Mouse (Mus musculus): Measurements from ENCODE around the gene Zfp467.

Gene Zfp467

GRCm38 (mm10) chr6:48445181-48446101, at the start of gene Zfp467:
Zfp467 (minus strand) TSS chr6:48445825.
- peak; percentile 65 for DNase-seq (ENCODE audit: low read depth)

- DNase-seq (ENCODE audit: low read depth) = no peak
Measured at GRCm38 (mm10) chr6:48493136-48493730, 47.6 kb upstream of the Zfp467 start.

- no peak for DNase-seq (ENCODE audit: low read depth)
Measured at GRCm38 (mm10) chr6:48491361-48491760, 45.7 kb upstream of the Zfp467 start.

GRCm38 (mm10) chr6:48489741-48490140, 44.1 kb upstream of the Zfp467 start:
- DNase-seq (ENCODE audit: low read depth) = no peak

- DNase-seq (ENCODE audit: low read depth) = peak; percentile 14
Measured at GRCm38 (mm10) chr6:48487747-48488725, 42.4 kb upstream of the Zfp467 start.

- no peak for DNase-seq (ENCODE audit: low read depth)
Measured at GRCm38 (mm10) chr6:48482501-48482900, 36.9 kb upstream of the Zfp467 start.

GRCm38 (mm10) chr6:48478446-48478845, 32.8 kb upstream of the Zfp467 start:
- no peak for DNase-seq (ENCODE audit: low read depth)

GRCm38 (mm10) chr6:48470739-48471138, 25.1 kb upstream of the Zfp467 start:
- no peak for DNase-seq (ENCODE audit: low read depth)

GRCm38 (mm10) chr6:48467490-48467889, 21.9 kb upstream of the Zfp467 start:
- DNase-seq (ENCODE audit: low read depth) = no peak

- DNase-seq (ENCODE audit: low read depth) = no peak
Measured at GRCm38 (mm10) chr6:48466715-48467114, 21.1 kb upstream of the Zfp467 start.

GRCm38 (mm10) chr6:48464966-48465679, 19.5 kb upstream of the Zfp467 start:
- no peak for DNase-seq (ENCODE audit: low read depth)

- DNase-seq (ENCODE audit: low read depth) = no peak
Measured at GRCm38 (mm10) chr6:48452771-48453170, 7.1 kb upstream of the Zfp467 start.

GRCm38 (mm10) chr6:48452151-48452550, 6.5 kb upstream of the Zfp467 start:
- DNase-seq (ENCODE audit: low read depth) = no peak

GRCm38 (mm10) chr6:48448527-48448926, 2.9 kb upstream of the Zfp467 start:
- DNase-seq (ENCODE audit: low read depth) = no peak

GRCm38 (mm10) chr6:48447929-48448328, 2.3 kb upstream of the Zfp467 start, which contains the start of gene Sspo:
Sspo (plus strand) TSS chr6:48448229.
- no peak for DNase-seq (ENCODE audit: low read depth)

- no peak for DNase-seq (ENCODE audit: low read depth)
Measured at GRCm38 (mm10) chr6:48446896-48447295, 1.3 kb upstream of the Zfp467 start.

- DNase-seq (ENCODE audit: low read depth) = no peak
Measured at GRCm38 (mm10) chr6:48446256-48446655, 631 bp upstream of the Zfp467 start.

- no peak for DNase-seq (ENCODE audit: low read depth)
Measured at GRCm38 (mm10) chr6:48444310-48445180, 1.1 kb downstream of the Zfp467 start.

GRCm38 (mm10) chr6:48443592-48444309, 1.9 kb downstream of the Zfp467 start:
- DNase-seq (ENCODE audit: low read depth) = peak; percentile 95
